Mouse (Mus musculus) cerebral cortex, adult 2 months (tissue): ENCODE data around the gene Tfb2m.

ENCODE experiments used
- WGBS: fragments of 180-500 bp; shearing (Covaris S2); methylation state at CpG from one replicate; pipeline ENCODE4 v1.1.7; 2018; 5-methylcytosine and 5-hydroxymethylcytosine counted together

The Tfb2m gene

GRCm38 (mm10) chr1:179545768-179546550 lies at the start of gene Tfb2m, which contains the start of gene Cnst:
Gene Tfb2m (minus strand): TSS chr1:179546267.
Gene Cnst (plus strand): TSS chr1:179546370.
- under 1% methylated on average over 69 of the region's 69 CpGs for WGBS

DNA sequence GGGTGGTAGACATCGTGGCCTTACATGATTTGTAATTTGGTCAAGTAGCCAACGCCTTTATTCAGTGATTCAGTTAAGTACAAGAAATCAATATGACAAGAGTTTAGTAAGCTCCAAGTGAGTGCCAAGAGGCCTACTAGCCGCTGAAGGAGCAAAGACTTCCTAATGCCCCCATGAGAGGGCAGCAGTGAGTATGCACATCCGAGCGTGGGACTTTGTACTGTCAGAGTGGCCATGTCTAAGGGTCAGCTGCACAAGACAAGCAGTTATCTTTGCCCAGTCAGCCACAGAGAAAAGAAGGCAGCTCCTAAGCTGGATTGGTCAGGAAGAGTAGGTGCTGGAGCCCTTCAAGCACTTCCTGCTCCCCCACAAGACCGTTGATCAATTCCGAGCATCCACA lies 46.9 kb upstream of the Tfb2m start:
- WGBS: 86% methylated on average over 7 of the region's 7 CpGs

DNA sequence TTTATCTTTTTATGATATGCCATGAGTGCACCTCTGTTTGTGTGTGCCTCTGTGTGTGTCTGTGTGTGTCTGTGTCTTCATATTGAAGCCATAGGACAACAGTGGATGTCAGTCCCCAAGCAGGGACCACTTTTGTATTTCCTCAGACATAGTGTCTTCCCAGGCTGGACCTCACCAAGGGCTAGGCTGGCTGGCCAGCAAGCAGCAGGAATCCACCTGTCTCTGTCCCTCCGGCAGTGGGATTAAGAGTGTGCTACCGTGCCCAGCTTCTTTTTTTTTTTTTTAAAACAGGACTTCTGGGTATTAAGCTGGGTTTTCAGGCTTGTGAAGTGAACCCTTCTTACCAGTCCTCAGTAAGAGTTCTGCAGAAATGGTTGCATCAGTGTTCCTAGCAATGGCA lies 46.1 kb upstream of the Tfb2m start:
- WGBS: 89% methylated on average over 2 of the region's 2 CpGs

DNA sequence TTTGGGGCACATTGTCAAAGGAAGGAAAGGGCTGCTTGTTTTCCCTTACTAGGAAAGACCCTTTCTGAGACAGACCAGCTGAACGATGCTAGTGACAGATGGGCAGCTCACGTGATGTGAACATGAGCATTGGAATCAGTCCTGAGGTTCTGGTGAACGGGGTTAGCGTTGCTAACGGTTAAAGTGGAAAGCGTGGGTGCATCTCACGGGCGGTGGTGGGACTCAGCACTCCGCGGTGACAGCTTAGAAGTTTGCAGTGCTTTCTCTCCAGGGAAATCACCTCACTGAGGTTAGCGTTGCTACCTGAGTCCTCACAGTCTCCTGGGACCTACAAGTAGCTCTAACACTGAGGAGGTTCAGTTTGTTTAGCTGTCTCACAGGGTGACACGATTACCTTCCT lies 45.6 kb upstream of the Tfb2m start:
- 49% methylated on average over 12 of the region's 12 CpGs for WGBS

- 41% methylated on average over 4 of the region's 4 CpGs for WGBS
Measured at GRCm38 (mm10) chr1:179588230-179588629, 42.2 kb upstream of the Tfb2m start.

GRCm38 (mm10) chr1:179586430-179587095 lies 40.5 kb upstream of the Tfb2m start:
- WGBS: 74% methylated on average over 3 of the region's 3 CpGs

DNA sequence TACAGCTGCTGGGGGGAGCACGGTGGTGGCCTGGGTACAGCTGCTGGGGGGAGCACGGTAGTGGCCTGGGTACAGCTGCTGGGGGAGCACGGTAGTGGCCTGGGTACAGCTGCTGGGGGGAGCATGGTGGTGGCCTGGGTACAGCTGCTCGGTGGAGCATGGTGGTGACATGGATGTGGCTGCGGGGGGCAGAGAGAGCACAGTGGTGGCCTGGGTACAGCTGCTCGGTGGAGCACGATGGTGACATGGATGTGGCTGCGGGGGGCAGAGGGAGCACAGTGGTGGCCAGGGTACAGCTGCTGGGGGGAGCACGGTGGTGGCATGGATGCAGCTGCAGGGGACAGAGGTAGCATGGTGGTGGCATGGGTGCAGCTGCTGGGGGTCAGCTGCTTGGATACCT lies 39.6 kb upstream of the Tfb2m start:
- WGBS: 86% methylated on average over 7 of the region's 9 CpGs

- WGBS: 90% methylated on average over 4 of the region's 4 CpGs
Measured at GRCm38 (mm10) chr1:179584220-179584619, 38.2 kb upstream of the Tfb2m start.

- 92% methylated on average over 3 of the region's 3 CpGs for WGBS
Measured at GRCm38 (mm10) chr1:179583090-179583489, 37.0 kb upstream of the Tfb2m start.

DNA sequence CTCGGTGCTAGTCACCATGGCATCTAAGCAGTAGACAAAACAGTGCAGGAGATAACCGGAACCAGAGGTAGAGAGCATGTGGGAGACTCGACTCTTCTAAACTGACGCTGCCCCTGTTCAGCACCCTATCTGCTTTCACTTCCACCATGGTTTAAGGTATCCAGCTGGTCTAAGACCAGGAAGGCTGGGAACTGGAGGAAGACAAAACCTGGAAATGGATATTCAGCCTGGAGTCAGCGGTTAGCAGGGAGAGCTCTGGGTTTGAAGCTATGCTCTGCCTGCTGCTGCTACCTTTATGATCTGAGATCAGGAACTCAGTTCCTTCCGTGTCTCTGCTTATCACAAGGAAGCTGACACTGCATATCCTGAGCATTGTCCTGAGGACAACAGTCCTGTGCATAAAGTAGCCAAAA lies 36.0 kb upstream of the Tfb2m start:
- 55% methylated on average over 6 of the region's 6 CpGs for WGBS

- WGBS: 56% methylated on average over 10 of the region's 10 CpGs
Measured at GRCm38 (mm10) chr1:179581422-179581821, 35.4 kb upstream of the Tfb2m start.

DNA sequence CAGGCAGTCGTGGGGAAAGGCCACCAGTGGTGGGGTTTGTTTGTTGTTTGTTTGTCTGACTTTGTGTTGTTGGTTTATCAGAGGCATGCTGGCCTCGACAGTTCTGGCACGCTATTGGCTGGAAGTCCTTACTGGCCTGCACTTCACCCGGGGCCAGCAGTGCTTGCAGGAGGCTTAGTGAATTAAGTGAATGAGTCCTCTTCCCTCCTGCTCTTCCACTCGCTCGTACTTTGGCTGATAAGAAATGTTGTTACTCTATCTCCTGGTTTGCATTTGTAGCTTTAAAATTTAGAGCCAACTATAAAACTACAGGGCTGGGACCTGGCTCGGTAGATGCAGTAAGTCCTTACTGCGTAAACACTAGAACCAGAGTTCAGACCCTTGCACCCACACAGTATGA lies 34.1 kb upstream of the Tfb2m start:
- WGBS: 65% methylated on average over 8 of the region's 8 CpGs

DNA sequence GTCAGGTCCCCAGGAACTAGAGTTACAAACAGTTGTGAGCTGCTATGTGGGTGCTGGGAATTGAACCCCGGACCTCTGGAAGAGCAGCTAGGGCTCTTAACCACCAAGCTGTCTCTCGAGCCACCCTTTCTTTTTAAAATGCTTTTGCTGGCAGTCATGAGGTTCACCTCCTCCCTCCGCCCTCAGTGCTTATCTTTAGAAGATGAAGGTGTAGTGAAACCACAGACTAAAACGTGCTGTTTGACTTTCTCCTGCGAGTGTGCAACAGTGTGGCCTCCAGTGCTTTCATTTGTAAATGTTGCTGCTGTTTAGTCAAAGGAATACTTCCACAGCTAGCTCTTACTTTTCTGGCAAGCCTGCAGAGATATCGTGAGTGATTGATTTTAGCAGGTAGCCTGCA lies 32.6 kb upstream of the Tfb2m start:
- 55% methylated on average over 6 of the region's 6 CpGs for WGBS

DNA sequence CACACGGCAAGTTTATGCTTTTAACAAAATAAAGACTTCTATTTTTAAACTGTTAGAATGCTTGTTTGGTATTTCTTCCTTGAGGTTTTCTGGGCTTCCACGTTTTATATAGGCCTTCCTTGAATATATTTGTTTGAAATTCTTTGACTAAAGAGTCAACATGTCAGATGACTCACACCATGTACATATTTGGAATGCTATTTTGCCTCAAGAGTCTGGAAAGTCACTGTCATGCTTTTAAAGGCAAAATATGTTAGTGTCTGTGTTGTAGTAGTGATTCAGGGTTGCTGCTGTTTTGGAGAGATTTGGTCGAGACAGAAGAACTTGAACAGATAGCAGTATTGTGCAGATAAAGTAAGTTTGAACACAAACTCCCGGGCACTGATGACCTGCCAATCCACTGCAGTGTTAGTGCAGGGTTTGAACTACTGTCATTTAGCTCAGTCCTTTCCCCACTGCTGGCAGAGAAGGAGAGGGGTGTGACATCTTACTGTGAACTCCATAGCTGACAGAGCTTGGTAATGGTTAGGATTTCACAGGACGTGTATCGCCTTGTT lies 27.7 kb upstream of the Tfb2m start:
- 61% methylated on average over 6 of the region's 6 CpGs for WGBS

DNA sequence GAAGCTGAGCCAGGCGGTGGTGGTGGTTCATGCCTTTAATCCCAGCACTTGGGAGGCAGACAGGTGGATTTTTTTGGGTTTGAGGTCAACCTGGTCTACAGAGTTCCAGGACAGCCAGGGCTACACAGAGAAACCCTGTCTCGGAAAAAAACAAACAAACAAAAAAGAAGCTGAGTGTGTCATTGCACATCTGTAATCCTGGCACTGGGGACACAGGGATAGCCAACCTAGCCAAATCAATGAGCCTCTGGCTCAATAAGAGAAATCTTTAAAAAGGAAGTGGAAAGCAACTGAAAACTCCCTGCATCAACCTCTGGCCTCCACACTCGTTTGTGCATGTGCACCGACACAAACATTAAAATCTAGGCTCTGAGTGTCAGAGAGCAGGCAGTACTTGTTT lies 25.6 kb upstream of the Tfb2m start:
- 87% methylated on average over 4 of the region's 4 CpGs for WGBS

DNA sequence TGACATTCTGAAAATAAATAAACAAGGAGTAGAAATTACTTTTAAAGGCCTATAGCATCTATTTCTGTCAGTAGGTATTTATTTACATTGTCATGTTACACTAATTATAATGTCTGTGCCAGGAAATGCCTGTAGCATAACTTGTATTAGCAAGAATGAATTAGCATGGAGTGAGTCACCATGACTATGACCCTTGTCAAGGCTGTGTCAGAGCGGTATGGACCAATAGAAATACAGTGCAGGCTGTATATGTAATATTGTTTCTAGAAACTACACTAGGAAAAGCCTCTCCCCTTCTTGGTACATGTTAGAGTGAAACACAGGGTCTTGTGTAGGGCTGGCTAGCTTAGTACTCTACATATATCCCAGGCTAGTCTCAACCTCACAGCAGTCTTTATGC lies 24.4 kb upstream of the Tfb2m start:
- WGBS: 76% methylated on average over 1 of the region's 1 CpGs

DNA sequence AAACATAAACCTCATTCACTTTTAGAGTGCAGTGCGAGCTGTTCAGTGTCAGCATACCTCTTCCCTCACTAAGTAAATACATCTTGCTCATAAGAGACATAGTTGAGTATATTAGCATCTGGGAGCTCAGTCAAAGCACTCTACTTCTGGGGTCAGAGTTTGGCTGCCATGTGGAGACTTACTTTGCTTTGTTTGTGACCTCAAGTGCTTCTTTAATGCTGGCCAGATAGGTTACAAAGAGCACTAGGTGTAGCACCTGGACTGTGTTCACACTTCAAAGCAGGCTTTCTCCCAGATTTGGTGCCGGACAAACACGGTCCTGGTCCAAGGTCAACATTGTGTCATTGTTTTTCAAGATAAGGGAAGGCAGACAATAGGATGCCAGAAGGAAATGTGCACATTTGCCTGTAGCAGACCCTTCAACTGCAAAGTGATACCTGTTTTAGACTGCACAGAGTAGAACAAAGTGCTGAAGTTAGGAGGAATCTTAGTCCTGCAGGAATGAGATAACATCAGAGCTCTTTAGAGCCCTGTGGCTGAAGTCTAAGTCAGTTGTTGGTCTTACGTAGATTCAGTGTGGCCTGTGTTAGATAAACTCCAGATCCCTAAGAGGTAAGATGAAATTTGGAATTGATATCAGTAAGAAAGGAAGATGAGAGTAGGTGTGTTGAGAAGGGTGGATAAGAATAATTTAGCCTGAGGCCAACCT lies 22.8 kb upstream of the Tfb2m start:
- 71% methylated on average over 4 of the region's 4 CpGs for WGBS

- 67% methylated on average over 7 of the region's 7 CpGs for WGBS
Measured at GRCm38 (mm10) chr1:179567558-179567957, 21.5 kb upstream of the Tfb2m start.

DNA sequence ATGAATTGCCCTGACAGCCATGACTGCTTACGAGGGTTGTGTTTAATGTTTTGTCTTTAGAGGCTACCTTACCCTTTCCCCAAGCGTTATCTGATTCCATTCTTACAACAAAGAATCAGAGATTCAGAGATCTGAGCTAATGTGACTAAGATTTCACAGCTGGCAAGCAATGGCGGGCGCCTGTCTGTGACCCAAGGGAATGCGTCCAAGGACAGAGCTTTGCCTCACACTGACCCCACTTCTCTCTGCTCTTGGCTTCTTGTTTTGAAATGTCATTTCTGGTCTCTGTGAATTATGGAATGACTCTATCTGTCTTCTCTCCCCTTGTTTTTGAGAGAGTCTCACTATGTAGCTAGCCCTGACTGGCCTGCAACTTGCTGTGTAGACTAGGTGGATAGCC lies 17.9 kb upstream of the Tfb2m start:
- WGBS: 85% methylated on average over 5 of the region's 5 CpGs

DNA sequence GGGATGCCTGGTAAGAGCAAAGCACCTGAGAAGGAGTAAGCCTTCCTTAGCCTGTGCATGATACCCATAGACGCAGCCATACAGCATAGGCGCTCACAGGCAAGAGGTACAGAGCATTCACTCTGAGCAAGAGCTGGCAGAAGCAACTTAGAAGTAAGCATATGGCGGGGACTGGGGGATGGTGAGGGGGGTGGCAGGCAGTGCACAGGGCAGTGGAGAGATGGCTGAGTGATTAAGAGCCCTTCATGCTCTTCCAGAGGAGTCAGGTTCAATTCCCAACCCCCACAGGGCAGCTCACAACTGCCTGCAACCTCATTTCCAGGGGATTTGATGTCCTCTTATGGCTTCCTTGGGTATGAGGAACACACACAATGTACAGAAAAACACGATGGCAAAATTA lies 17.1 kb upstream of the Tfb2m start:
- 82% methylated on average over 4 of the region's 4 CpGs for WGBS

DNA sequence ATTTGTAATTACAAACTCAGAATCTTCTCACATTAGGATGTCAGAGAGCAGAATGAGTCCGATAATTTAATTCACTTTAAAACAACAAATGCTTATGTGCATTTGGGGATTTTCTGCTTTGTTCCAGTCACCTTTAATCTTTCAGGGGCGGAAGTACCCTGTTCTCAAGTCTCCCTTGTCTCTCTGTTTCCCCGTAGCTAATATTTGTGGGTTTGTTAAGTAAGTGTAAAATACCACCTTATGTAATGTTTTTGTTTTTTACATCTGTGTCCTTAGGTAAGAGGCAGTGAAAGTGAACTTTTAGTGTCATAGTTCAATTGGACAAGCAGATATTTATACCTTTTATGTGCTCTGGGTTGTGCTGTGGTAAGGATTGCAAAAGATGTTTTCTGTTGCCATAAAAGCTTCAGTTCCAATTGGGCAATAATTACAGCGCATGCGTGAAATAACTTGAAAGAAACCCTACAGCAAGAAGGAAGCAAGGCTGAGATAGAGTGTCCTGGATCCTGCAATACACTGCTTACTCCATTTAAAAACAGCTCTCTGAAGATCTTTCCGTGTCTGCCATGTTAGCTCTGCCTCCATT lies 14.9 kb upstream of the Tfb2m start:
- 92% methylated on average over 6 of the region's 6 CpGs for WGBS
